Mouse (Mus musculus) embryonic stem cell, embryonic (primary cell): ENCODE measurements around the gene Eci2.
"Not testable (repeated sequence)": the region's sequence is repeated elsewhere in the genome, so short reads cannot be mapped to it uniquely, and the experiment has no call there.

Source experiments
- CTCF ChIA-PET, 4 experiments: fragments of 300-600 bp in 2 of 4; fragments of 350-600 bp in 2 of 4; sonication (Branson Sonifier 250); formaldehyde crosslinking; loops; one replicate each; lab custom pipeline; 2022; ENCODE audit warnings: inconsistent platforms in 2 of 4; lab: Charles Lee
- POLR2A ChIA-PET, 4 experiments: fragments of 300-600 bp in 2 of 4; fragments of 350-600 bp in 2 of 4; sonication (Branson Sonifier 250); formaldehyde crosslinking; loops; one replicate each; lab custom pipeline; 2022; ENCODE audit warnings: antibody characterized with exemption in 4 of 4, inconsistent platforms in 1 of 4; lab: Charles Lee

The Eci2 gene

GRCm38 (mm10) chr13:34963511-34964397 lies 63.1 kb downstream of the Eci2 start, which contains the start of gene Eci3:
Gene Eci3 (minus strand): TSS chr13:34963810.
- POLR2A ChIA-PET, result interaction anchor here in 2 of 4 experiments (0.7 to 2.3 kb wide), 6 partner anchors 30 to 834 kb away, joined by 3 to 6 read pairs (median 4); partner anchors contain the start of genes Prpf4b (in 1 of the 2) and Tubb2b (in 1 of the 2)
- CTCF ChIA-PET, result interaction anchor here in 3 of 4 experiments (0.8 to 1.1 kb wide), 3 partner anchors 9 to 10 kb away, joined by 3 to 4 read pairs (median 4); no protein-coding TSS in a partner anchor

- ChIA-PET CTCF (interaction anchor here in 2 of 4 experiments (0.8 to 1.2 kb wide), 2 partner anchors 12 to 17 kb away, joined by 3 read pairs; no protein-coding TSS in a partner anchor), POLR2A (interaction anchor here in 1 of 4 experiments (0.7 to 1.4 kb wide), 2 partner anchors 32 to 94 kb away, joined by 3 read pairs; no protein-coding TSS in a partner anchor)
Measured at GRCm38 (mm10) chr13:34960996-34961770, 65.7 kb downstream of the Eci2 start.

GRCm38 (mm10) chr13:34958158-34958557 lies 68.7 kb downstream of the Eci2 start:
- POLR2A ChIA-PET, CTCF ChIA-PET: not testable (repeated sequence)

GRCm38 (mm10) chr13:34956901-34957300 lies 70.0 kb downstream of the Eci2 start:
- ChIA-PET CTCF (no interaction called here), POLR2A (interaction anchor here in 2 of 4 experiments (0.9 to 1.4 kb wide), 3 partner anchors 80 to 82 kb away, joined by 3 to 4 read pairs (median 3); partner anchors contain the start of gene Prpf4b (in 2 of the 2))

- CTCF ChIA-PET, result not testable (repeated sequence)
- POLR2A ChIA-PET, result interaction anchor here in 1 of 4 experiments (0.6 kb wide), 1 partner anchor 31 kb away, joined by 3 read pairs; no protein-coding TSS in a partner anchor
Measured at GRCm38 (mm10) chr13:34951437-34951836, 75.5 kb downstream of the Eci2 start.

- POLR2A ChIA-PET, result no interaction called here
- CTCF ChIA-PET, result no interaction called here
Measured at GRCm38 (mm10) chr13:34942370-34942769, 84.5 kb downstream of the Eci2 start.

GRCm38 (mm10) chr13:34934931-34935644 lies 91.8 kb downstream of the Eci2 start:
- POLR2A ChIA-PET, result no interaction called here
- CTCF ChIA-PET, result no interaction called here
